Mouse (Mus musculus): ENCODE measurements around the gene Fut9.

GRCm38 (mm10) chr4:25664196-25664595 lies 135.8 kb downstream of the Fut9 start:
- no peak for TF ChIP-seq CTCF (IDR thresholded peaks at IDR 0.05)
- no peak for TF ChIP-seq EP300 (IDR thresholded peaks at IDR 0.05)
